Mouse (Mus musculus) forebrain, embryonic 12.5 days (tissue): ENCODE results near the gene Il11. TPM values are rescaled to one million over a fixed set of nuclear protein-coding genes. Genes with fewer than 3 reads are reported as not detected.
"Not testable (repeated sequence)": the region's sequence is repeated elsewhere in the genome, so short reads cannot be mapped to it uniquely, and the experiment has no call there.

ENCODE experiments used
- ATAC-seq: fragments of 200-750 bp; cut with Nextera tagmentation; 2 replicates; pipeline ENCODE4 v1.8.0; 2017; ENCODE audit warnings: moderate TSS enrichment; ENCODE audit not compliant: low FRiP score
- H3K27ac ChIP-seq: fragments of 300-500 bp; sonication (generic); 2 replicates; pipeline ENCODE4 v1.5.1; 2016; ENCODE audit warnings: mild to moderate bottlenecking
- H3K27me3 ChIP-seq: fragments of 300-500 bp; sonication (generic); 2 replicates; pipeline ENCODE4 v1.6.1; 2016; ENCODE audit warnings: mild to moderate bottlenecking
- H3K36me3 ChIP-seq: fragments of 300-500 bp; sonication (generic); replicated peaks from 2 replicates; pipeline ENCODE4 v1.6.1; 2016; ENCODE audit warnings: mild to moderate bottlenecking
- H3K4me1 ChIP-seq: fragments of 300-500 bp; sonication (generic); 2 replicates; pipeline ENCODE4 v1.6.1; 2016
- H3K4me2 ChIP-seq: fragments of 300-500 bp; sonication (generic); 2 replicates; pipeline ENCODE4 v1.6.1; 2016; ENCODE audit warnings: mild to moderate bottlenecking, moderate library complexity
- H3K4me3 ChIP-seq: fragments of 300-500 bp; sonication (generic); replicated peaks from 2 replicates; pipeline ENCODE4 v1.5.1; 2016; ENCODE audit warnings: mild to moderate bottlenecking
- H3K9ac ChIP-seq: fragments of 300-500 bp; sonication (generic); 2 replicates; pipeline ENCODE4 v1.6.1; 2016; ENCODE audit warnings: mild to moderate bottlenecking
- H3K9me3 ChIP-seq: fragments of 300-500 bp; sonication (generic); 2 replicates; pipeline ENCODE4 v1.6.1; 2016
- WGBS: fragments of 180-500 bp; shearing (Covaris S2); methylation state at CpG from one replicate; pipeline ENCODE4 v1.1.7; 2016; 5-methylcytosine and 5-hydroxymethylcytosine counted together
- polyA plus RNA-seq: library from polyadenylated mRNA; unstranded; fragments of >200 nt; fragmentation: Nextera tagmentation; extraction: Ambion mirVana; gene quantifications from 2 replicates; pipeline ENCODE4 v1.2.1, GENCODE M21; 2016

Il11 gene
- polyA plus RNA-seq, 1 experiment from 2014 or later = 0.77 TPM

DNA sequence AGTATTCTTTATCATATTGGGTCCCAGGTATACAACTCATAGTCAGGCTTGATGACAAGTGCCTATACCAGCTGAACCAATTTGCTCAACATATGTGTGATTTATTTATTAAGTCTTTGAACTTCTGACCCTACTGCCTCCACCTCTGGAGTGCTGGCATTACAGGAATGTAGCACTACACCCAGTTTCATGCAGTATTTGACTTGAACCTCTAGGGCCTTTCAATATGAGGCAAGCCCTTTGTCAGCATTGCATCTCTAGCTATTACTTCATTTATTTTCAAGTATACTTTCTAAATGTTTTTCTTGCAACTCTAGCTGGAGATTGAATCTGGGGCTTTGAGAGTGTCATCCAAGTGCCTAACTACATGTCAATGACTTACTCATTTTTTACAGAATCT lies 19.6 kb upstream of the Il11 start:
- no peak overlapping the region for H3K4me3 ChIP-seq
- H3K27me3 ChIP-seq = no peaks in the 10 kb centered on the region
- ATAC-seq = no peak
- H3K27ac ChIP-seq = no peak overlapping the region
- H3K4me2 ChIP-seq = no peak overlapping the region
- H3K36me3 ChIP-seq = peaks cover 43% of the 10 kb centered on the region
- no peaks in the 10 kb centered on the region for H3K4me1 ChIP-seq
- no peak overlapping the region for H3K9ac ChIP-seq
- H3K9me3 ChIP-seq = no peaks in the 10 kb centered on the region

DNA sequence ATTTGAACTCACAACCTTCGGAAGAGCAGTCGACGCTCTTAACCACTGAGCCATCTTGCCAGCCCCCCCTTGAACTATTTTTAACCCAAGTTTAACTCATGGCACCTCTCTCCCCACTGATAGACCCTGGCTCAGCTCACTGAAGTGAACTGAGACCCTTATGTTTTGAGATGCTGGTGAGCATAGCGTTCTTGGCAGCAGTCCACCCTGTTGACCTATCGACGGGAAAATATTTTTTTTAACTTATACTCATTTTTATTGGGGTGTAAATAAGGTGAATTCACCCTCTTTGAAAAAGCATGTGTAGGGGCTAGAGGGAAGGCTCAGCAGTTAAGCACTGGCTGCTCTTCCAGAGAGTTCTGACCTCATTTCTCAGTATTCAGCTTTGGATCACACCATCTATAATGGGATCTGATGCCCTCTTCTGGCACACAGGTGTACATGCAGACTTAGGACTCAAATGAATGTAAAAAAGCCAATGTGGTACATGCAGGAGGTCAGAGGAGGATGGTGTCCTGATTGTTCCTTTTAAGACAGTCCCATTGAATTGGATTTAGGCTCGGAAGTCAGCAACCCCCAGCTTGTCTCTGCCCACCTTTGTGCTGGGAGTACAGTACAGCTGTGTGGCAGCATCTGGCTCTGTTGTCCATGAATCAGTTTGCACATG lies 13.2 kb upstream of the Il11 start:
- 78% methylated on average over 7 of the region's 7 CpGs for WGBS
- Histone ChIP-seq H3K36me3 (peaks cover 44% of the 10 kb centered on the region), H3K4me2 (no peak overlapping the region), H3K27ac (no peak overlapping the region), H3K4me3 (no peak overlapping the region), H3K9ac (no peak overlapping the region), H3K4me1 (peaks cover 11% of the 10 kb centered on the region), H3K9me3 (no peaks in the 10 kb centered on the region), H3K27me3 (no peaks in the 10 kb centered on the region)
- 0 out of 2 replicates have a peak, but pooled peaks have one; percentile 7 for ATAC-seq

DNA sequence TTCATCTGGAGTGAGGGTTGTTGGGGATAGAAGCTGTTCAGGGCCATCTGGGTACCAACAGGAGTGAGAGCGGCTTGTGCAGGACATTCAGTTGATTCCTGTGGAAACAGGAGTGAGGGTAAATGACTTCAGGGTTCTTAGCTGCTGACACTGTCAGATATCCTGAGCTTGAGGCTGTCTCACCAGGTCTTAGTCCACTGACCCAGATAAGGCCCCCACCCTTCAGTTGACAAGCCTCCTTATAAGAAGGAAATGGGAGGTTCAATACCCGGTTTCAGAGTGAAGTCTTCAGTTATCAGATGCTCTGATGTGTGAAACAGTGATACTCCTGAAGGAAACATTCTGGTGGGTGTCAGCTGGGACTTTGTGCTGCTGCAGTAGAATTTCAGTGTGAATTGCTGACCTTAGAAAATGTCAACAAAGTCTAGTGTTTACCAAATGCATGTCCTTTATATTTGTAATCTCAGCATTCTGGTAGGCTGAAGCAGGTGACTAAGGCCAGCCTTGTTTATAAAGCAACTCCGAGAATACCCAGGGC lies 12.0 kb upstream of the Il11 start:
- Histone ChIP-seq H3K4me1 (peaks cover 11% of the 10 kb centered on the region), H3K9ac (0 out of 2 replicates have a peak overlapping the region, but pooled peaks have one; percentile 94), H3K27me3 (peaks cover 9% of the 10 kb centered on the region), H3K27ac (no peak overlapping the region), H3K36me3 (peaks cover 44% of the 10 kb centered on the region), H3K4me3 (no peak overlapping the region), H3K9me3 (no peaks in the 10 kb centered on the region), H3K4me2 (peak overlapping the region; percentile 85; the same call in 1 of the 2 replicates)
- no peak for ATAC-seq
- 86% methylated on average over 3 of the region's 3 CpGs for WGBS

DNA sequence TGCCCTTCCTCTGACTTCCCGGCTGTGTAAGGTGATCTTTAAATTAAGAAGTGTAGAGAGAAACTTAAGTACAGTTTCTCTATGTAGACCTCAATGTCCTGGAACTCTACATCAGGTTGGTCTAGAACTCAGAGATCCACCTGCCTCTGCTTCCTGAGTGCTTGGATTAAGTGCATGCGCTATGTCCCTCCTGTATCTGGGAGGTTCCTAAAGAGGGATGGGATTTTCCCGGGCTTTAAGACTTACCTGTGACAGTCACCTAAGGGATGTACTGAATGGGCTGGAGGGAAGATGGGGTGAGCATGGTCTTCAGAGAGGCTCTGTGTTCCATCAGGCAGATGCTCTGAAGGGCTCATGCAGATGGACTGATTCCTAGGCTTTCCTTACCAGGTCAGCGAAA lies 11.0 kb upstream of the Il11 start:
- no peak for ATAC-seq

DNA sequence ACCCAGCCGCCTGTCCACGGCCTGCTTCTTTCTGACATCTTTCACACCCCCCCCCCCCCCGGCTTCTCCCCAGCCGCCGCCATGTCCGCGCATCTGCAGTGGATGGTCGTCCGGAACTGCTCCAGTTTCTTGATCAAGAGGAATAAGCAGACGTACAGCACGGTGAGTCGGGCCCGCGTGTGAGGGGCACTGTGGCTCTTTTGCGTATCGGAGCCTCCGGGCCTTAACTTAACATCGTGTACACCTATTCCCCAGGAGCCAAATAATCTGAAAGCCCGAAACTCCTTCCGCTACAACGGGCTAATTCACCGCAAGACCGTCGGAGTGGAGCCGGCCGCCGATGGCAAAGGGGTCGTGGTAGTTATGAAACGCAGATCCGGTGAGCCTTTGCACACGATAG lies 10.6 kb upstream of the Il11 start:
- 1% methylated on average over 31 of the region's 31 CpGs for WGBS
- Histone ChIP-seq H3K27me3 (peaks cover 21% of the 10 kb centered on the region), H3K4me3 (peak overlapping the region; percentile 86), H3K27ac (peak overlapping the region; percentile 88), H3K4me2 (peak overlapping the region; percentile 85), H3K9ac (peak overlapping the region; percentile 94), H3K36me3 (peaks cover 38% of the 10 kb centered on the region), H3K4me1 (peaks cover 24% of the 10 kb centered on the region)
- ATAC-seq = 0 out of 2 replicates have a peak, but pooled peaks have one; percentile 7
- H3K9me3 ChIP-seq = not testable (repeated sequence)

More for the DNA sequence above, 11.0 kb upstream of the Il11 start:
- H3K36me3 ChIP-seq = peaks cover 41% of the 10 kb centered on the region
- peaks cover 18% of the 10 kb centered on the region for H3K27me3 ChIP-seq
- peak overlapping the region; percentile 86 for H3K4me3 ChIP-seq
- H3K4me1 ChIP-seq = peaks cover 19% of the 10 kb centered on the region
- H3K27ac ChIP-seq = peak overlapping the region; percentile 88; the same call in 1 of the 2 replicates
- peak overlapping the region; percentile 94 for H3K9ac ChIP-seq
- WGBS = 51% methylated on average over 4 of the region's 4 CpGs
- no peaks in the 10 kb centered on the region for H3K9me3 ChIP-seq
- peak overlapping the region; percentile 85 for H3K4me2 ChIP-seq

DNA sequence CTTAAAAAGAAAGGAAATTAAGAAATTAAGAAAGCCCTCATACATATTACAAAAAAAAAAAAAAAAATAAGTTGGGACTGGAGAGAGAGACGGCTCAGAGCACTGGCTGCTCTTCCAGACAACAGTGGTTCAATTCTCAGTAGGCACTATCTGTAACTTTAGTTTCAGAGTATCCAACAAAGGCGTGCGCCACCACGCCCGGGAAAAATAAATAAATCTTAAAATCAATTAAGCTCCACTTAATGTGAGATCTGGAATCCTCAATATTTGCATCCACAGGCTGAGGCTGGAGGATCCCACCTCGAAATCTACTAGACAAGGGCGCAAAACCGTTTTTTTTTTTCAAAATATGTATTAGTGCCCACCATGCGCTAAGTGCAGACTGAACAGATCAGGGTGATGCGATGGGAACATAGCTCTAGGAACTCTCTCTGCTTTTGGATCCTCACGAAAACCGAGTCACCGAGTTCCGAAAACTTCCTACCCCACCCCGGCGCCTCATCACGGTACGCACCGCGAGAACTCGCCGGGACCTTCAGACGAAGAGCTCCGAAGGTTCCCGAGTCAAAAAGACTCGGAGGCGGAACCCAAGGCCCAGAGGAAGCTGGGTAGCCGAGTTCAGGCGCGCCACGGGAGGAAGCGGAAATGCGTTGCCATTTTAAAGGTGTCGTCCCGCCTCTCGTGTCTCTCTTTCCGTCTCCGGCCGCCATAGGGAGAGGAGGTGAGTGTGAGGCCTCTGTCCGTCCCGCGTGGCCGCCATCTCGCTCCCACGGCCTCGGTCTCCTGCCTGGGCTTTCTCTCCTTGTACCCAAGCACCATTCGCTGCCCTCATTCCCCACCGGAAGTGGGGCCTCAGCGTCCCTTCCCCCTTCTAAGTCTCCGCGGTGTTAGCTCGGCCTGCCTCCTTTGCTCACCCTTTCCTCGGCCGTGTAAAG lies 9.9 kb upstream of the Il11 start, which contains the start of gene Rpl28:
Gene Rpl28, plus strand, starts transcription at position 597 of the 935 bp plus-strand sequence.
- no peaks in the 10 kb centered on the region for H3K9me3 ChIP-seq
- peaks cover 34% of the 10 kb centered on the region for H3K36me3 ChIP-seq
- ATAC-seq = peak; percentile 87
- H3K27me3 ChIP-seq = peaks cover 24% of the 10 kb centered on the region
- 2% methylated on average over 54 of the region's 54 CpGs for WGBS
- H3K27ac ChIP-seq = peak within 1 kb of the TSS; percentile 88
- H3K4me3 ChIP-seq = peak within 1 kb of the TSS; percentile 86
- peak within 1 kb of the TSS; percentile 85 for H3K4me2 ChIP-seq
- peak within 1 kb of the TSS; percentile 94 for H3K9ac ChIP-seq
- H3K4me1 ChIP-seq = peaks cover 24% of the 10 kb centered on the region

DNA sequence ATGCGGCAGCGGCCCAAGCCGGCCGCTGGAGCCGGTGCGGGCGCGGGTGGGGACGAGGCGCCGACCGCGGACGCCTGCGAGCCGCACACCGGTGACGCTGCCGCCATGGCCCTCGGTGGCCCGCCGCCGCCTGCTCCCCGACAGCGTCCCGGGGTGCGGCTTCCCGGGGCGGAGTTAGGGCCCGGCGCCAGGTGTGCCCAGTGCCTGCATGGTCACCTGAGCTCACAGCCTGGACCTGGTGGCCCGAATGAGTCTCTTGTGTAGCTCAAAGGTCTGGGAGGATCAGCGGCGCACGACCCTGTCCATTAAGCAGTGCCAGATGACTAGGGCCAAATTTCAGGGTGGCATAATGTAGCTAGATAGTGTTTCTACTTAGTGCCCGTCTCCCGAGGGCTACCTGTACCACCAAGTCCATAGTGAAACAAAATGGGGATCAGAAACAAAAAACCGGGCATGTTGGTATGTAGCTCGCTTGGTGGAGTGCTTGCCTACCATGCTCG lies 6.8 kb upstream of the Il11 start, which contains the start of gene Tmem238:
Gene Tmem238, minus strand, starts transcription at position 221 of the 500 bp plus-strand sequence.
- peak within 1 kb of the TSS; percentile 82 for H3K9ac ChIP-seq
- 0 out of 2 replicates have a peak within 1 kb of the TSS, but pooled peaks have one; percentile 9 for H3K27ac ChIP-seq
- peaks cover 24% of the 10 kb centered on the region for H3K4me1 ChIP-seq
- peaks cover 10% of the 10 kb centered on the region for H3K36me3 ChIP-seq
- 8% methylated on average over 40 of the region's 40 CpGs for WGBS
- peak within 1 kb of the TSS; percentile 58 for H3K4me3 ChIP-seq
- no peaks in the 10 kb centered on the region for H3K9me3 ChIP-seq
- ATAC-seq = no peak; the same call in 1 of the 2 replicates
- H3K4me2 ChIP-seq = peak within 1 kb of the TSS; percentile 88
- peaks cover 38% of the 10 kb centered on the region for H3K27me3 ChIP-seq

DNA sequence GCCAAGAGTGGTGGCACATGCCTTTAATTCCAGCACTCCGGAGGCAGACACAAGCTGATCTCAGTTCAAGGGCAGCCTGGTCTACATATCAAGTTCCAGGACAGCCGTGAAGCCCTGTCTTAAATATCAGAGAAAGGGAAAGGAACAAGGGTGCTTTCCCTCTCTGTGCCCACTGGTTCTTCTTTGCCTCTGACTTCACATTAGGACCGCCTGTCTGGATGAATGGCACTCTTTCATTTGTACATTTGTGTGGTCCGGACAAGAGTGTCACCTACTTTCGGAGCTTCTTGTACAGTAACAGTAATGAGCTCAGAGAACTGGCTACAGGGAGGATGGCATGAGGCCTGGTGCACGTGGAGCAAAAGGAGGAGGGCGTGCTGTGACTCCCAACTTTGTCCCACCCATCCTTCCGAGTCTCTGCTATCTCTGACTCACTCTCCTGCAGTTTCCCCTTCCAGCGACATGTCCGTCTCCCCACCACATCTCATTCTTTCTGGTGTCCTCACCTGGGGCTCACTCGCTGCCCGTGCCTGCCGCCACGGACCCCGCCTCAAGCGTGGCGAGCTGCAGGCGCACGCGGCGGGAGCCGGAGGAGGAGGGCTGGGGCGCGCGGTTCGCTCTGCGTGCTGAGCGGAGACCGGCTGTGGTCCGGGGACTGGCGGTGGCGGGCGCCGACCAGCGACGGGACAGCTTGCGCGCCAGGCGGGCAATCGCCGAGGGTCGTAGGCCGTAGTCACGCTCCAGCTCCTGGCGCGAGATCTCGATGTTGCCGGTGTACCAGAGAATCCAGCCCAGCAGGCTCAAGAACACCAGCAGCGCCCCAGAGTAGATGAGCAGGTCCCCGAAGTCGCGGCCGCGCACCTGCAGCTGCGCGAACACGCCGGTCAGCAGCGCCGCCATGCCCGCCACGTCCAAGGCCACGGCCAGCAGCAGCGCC lies 6.1 kb upstream of the Il11 start:
- Histone ChIP-seq H3K4me1 (peaks cover 16% of the 10 kb centered on the region), H3K27ac (0 out of 2 replicates have a peak overlapping the region, but pooled peaks have one; percentile 9), H3K36me3 (peaks cover 3% of the 10 kb centered on the region), H3K4me2 (peak overlapping the region; percentile 88), H3K4me3 (peak overlapping the region; percentile 58), H3K27me3 (peaks cover 38% of the 10 kb centered on the region), H3K9me3 (no peaks in the 10 kb centered on the region), H3K9ac (peak overlapping the region; percentile 82)
- 2% methylated on average over 59 of the region's 64 CpGs for WGBS
- peak; percentile 70 for ATAC-seq

DNA sequence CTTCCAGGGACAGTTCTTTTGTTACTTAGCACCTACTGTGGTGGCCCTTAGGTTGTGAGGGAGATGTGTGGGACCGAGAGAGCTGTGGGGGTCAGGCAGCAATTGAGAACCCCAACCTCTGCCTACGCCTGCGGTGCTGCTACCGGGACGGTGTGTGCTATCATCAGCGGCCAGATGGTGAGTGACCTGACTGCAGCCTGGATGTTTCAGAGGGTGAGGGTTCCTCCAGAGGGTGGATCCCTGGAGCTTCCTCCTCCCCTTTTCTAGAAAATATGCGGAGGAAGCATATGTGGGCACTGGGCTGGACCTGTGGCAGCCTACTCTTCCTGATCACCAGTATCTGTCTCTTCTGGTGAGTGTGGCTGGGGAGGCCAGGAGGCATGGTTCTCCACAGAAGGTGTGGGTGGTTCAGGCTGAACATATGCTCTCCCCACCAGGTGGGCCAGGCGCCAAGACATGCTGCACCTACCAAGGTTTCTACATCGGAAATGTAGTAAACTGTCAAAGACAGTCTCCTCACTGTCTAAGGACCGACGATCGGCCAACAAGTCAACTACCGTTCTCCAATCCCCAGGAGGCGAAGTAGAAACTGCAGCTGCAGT lies 1.1 kb upstream of the Il11 start:
- 92% methylated on average over 14 of the region's 14 CpGs for WGBS
- H3K27me3 ChIP-seq = peaks cover 64% of the 10 kb centered on the region
- no peaks in the 10 kb centered on the region for H3K9me3 ChIP-seq
- no peak overlapping the region for H3K4me2 ChIP-seq
- no peak overlapping the region for H3K27ac ChIP-seq
- no peak overlapping the region for H3K9ac ChIP-seq
- H3K4me3 ChIP-seq = no peak overlapping the region
- H3K36me3 ChIP-seq = no peaks in the 10 kb centered on the region
- no peak for ATAC-seq
- peaks cover 6% of the 10 kb centered on the region; the same call in 1 of the 2 replicates for H3K4me1 ChIP-seq

DNA sequence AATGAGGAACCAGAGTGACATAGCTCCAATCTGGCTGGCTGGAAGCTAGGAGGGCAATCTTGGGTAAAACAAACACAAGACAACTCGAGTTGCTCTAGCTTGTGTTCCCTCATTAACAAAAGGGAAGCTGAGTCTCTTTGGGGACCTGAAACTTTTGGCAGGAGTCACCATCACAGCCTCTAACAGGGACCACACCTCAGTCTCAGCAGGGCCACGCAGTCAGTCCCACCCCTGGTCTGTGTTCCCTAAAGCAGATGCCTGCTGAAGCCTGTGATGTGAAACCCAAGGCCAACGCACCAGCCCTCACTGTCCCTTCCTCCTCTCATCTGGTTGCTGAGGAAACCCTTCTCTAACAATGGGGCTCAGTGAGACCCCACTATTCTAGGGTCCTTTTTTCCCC lies 529 bp downstream of the Il11 start:
- H3K9ac ChIP-seq = no peak overlapping the region
- WGBS = 50% methylated on average over 3 of the region's 3 CpGs
- peaks cover 68% of the 10 kb centered on the region for H3K27me3 ChIP-seq
- no peaks in the 10 kb centered on the region for H3K36me3 ChIP-seq
- H3K4me3 ChIP-seq = no peak overlapping the region
- ATAC-seq = no peak
- no peak overlapping the region for H3K27ac ChIP-seq
- no peak overlapping the region for H3K4me2 ChIP-seq
- H3K4me1 ChIP-seq = peaks cover 8% of the 10 kb centered on the region
- H3K9me3 ChIP-seq = no peaks in the 10 kb centered on the region

DNA sequence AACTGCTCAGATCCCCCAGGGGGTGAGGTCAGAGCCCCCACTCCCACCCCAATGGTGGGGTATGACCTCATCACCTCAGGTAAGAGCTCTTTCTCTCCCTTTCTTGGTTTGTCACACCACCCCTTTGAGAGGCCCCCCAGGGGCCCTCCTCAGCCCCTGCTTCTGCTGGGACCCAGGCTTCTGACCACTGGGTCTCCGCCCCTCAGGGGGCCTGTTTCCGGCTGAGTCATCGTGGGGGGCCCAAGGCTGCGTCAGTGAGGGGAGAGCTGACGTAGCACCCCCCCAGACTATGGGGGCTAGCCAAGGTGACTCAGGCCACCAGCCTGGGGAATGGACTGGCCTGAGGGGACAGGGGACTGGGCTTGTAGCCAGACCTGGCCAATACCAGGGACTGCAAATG lies 2.7 kb downstream of the Il11 start:
- peaks cover 12% of the 10 kb centered on the region for H3K4me1 ChIP-seq
- H3K27ac ChIP-seq = no peak overlapping the region
- H3K36me3 ChIP-seq = no peaks in the 10 kb centered on the region
- H3K27me3 ChIP-seq = peaks cover 81% of the 10 kb centered on the region
- WGBS = 44% methylated on average over 5 of the region's 5 CpGs
- H3K4me3 ChIP-seq = no peak overlapping the region
- no peaks in the 10 kb centered on the region for H3K9me3 ChIP-seq
- no peak overlapping the region for H3K9ac ChIP-seq
- ATAC-seq = no peak
- H3K4me2 ChIP-seq = no peak overlapping the region
